Mouse (Mus musculus) embryonic facial prominence, embryonic 12.5 days (tissue): Measurements from ENCODE around the gene Taf1d. TPM values are rescaled to one million over a fixed set of nuclear protein-coding genes. Genes with fewer than 3 reads are reported as not detected.

Source experiments
- ATAC-seq: fragments of 200-750 bp; cut with Nextera tagmentation; 2 replicates; pipeline ENCODE4 v1.8.0; 2017; ENCODE audit not compliant: insufficient number of reproducible peaks, insufficient read depth, low FRiP score, low TSS enrichment
- H3K27ac ChIP-seq: fragments of 300-500 bp; sonication (generic); 2 replicates; pipeline ENCODE4 v1.5.1; 2016; ENCODE audit warnings: mild to moderate bottlenecking
- H3K27me3 ChIP-seq: fragments of 300-500 bp; sonication (generic); 2 replicates; pipeline ENCODE4 v1.6.1; 2016; ENCODE audit warnings: mild to moderate bottlenecking, moderate library complexity
- H3K36me3 ChIP-seq: fragments of 300-500 bp; sonication (generic); 2 replicates; pipeline ENCODE4 v1.6.1; 2016; ENCODE audit warnings: mild to moderate bottlenecking
- H3K4me1 ChIP-seq: fragments of 300-500 bp; sonication (generic); 2 replicates; pipeline ENCODE4 v1.6.1; 2016
- H3K4me2 ChIP-seq: fragments of 300-500 bp; sonication (generic); replicated peaks from 2 replicates; pipeline ENCODE4 v1.6.1; 2016; ENCODE audit warnings: mild to moderate bottlenecking, moderate library complexity
- H3K4me3 ChIP-seq: fragments of 300-500 bp; sonication (generic); 2 replicates; pipeline ENCODE4 v1.5.1; 2016; ENCODE audit warnings: mild to moderate bottlenecking
- H3K9ac ChIP-seq: fragments of 300-500 bp; sonication (generic); 2 replicates; pipeline ENCODE4 v1.6.1; 2016; ENCODE audit warnings: mild to moderate bottlenecking, moderate library complexity
- H3K9me3 ChIP-seq: fragments of 300-500 bp; sonication (generic); 2 replicates; pipeline ENCODE4 v1.6.1; 2016; ENCODE audit warnings: mild to moderate bottlenecking, moderate library complexity
- WGBS: fragments of 180-500 bp; shearing (Covaris S2); methylation state at CpG from one replicate; pipeline ENCODE4 v1.1.7; 2016; 5-methylcytosine and 5-hydroxymethylcytosine counted together
- microRNA-seq: library from miRNA; unstranded; fragments of <30 nt; microRNA quantifications from one replicate; pipeline ENCODE4, GENCODE M21; 2017
- polyA plus RNA-seq: library from polyadenylated mRNA; unstranded; fragments of >200 nt; fragmentation: Nextera tagmentation; extraction: Ambion mirVana; gene quantifications from 2 replicates; pipeline ENCODE4 v1.2.1, GENCODE M21; 2016

Gene Taf1d
- polyA plus RNA-seq, 1 experiment from 2014 or later, result 81.6 TPM

GRCm38 (mm10) chr9:15357484-15358275 is 51.7 kb downstream of the Taf1d start, which contains the start of gene Cep295:
TSS of gene Cep295 (minus strand) at chr9:15357788.
- peak; percentile 99 for ATAC-seq
- H3K4me1 ChIP-seq, result peaks cover 7% of the 10 kb centered on the region; the same call in 1 of the 2 replicates
- H3K4me3 ChIP-seq, result peak within 1 kb of the TSS; percentile 74
- no peaks in the 10 kb centered on the region for H3K27me3 ChIP-seq
- no peaks in the 10 kb centered on the region for H3K36me3 ChIP-seq
- no peaks in the 10 kb centered on the region for H3K9me3 ChIP-seq
- H3K27ac ChIP-seq, result peak within 1 kb of the TSS; percentile 78
- 3% methylated on average over 60 of the region's 60 CpGs for WGBS
- H3K9ac ChIP-seq, result peak within 1 kb of the TSS; percentile 74
- peak within 1 kb of the TSS; percentile 73 for H3K4me2 ChIP-seq

GRCm38 (mm10) chr9:15364843-15365242 is 58.8 kb downstream of the Taf1d start:
- no peaks in the 10 kb centered on the region for H3K27me3 ChIP-seq
- 75% methylated on average over 1 of the region's 1 CpGs for WGBS
- H3K9me3 ChIP-seq, result no peaks in the 10 kb centered on the region
- H3K9ac ChIP-seq, result no peak overlapping the region
- no peaks in the 10 kb centered on the region for H3K36me3 ChIP-seq
- ATAC-seq, result no peak
- no peak overlapping the region for H3K4me2 ChIP-seq
- H3K4me3 ChIP-seq, result no peak overlapping the region
- no peaks in the 10 kb centered on the region for H3K4me1 ChIP-seq
- no peak overlapping the region for H3K27ac ChIP-seq

GRCm38 (mm10) chr9:15365856-15366255 is 59.8 kb downstream of the Taf1d start:
- ATAC-seq, result 0 out of 2 replicates have a peak, but pooled peaks have one; percentile 35
- H3K4me3 ChIP-seq, result no peak overlapping the region
- WGBS, result 91% methylated on average over 1 of the region's 1 CpGs

GRCm38 (mm10) chr9:15366260-15366659 is 60.2 kb downstream of the Taf1d start:
- no peak for ATAC-seq
- H3K9ac ChIP-seq, result no peak overlapping the region
- no peaks in the 10 kb centered on the region for H3K36me3 ChIP-seq
- H3K27ac ChIP-seq, result no peak overlapping the region
- no peak overlapping the region for H3K4me3 ChIP-seq
- no peaks in the 10 kb centered on the region for H3K4me1 ChIP-seq
- H3K9me3 ChIP-seq, result no peaks in the 10 kb centered on the region
- H3K4me2 ChIP-seq, result no peak overlapping the region
- WGBS, result 51% methylated on average over 2 of the region's 2 CpGs
- no peaks in the 10 kb centered on the region for H3K27me3 ChIP-seq

More at GRCm38 (mm10) chr9:15365856-15366255, 59.8 kb downstream of the Taf1d start:
- H3K27ac ChIP-seq, result no peak overlapping the region
- no peak overlapping the region for H3K9ac ChIP-seq
- no peak overlapping the region for H3K4me2 ChIP-seq
- H3K27me3 ChIP-seq, result no peaks in the 10 kb centered on the region
- no peaks in the 10 kb centered on the region for H3K36me3 ChIP-seq
- H3K4me1 ChIP-seq, result no peaks in the 10 kb centered on the region
- no peaks in the 10 kb centered on the region for H3K9me3 ChIP-seq

Small RNA genes lying within 50 kb of the gene (microRNA-seq; reads per million reads assigned to microRNA genes)
- gene Gm49349 (not detected), gene mmu-mir-7650 (not detected)

Other genes starting within 250 kb of the Taf1d start
- not detected in 2 replicates for gene Hephl1, start 194.1 kb upstream of the Taf1d start, polyA plus RNA-seq
- 3.0 and 3.5 TPM in 2 replicates for gene Vstm5, start 67.2 kb upstream of the Taf1d start, polyA plus RNA-seq
- 41.1 and 42.1 TPM in 2 replicates for gene Med17, start 26.3 kb upstream of the Taf1d start, polyA plus RNA-seq
- gene 4931406C07Rik, start 234 bp downstream of the Taf1d start, polyA plus RNA-seq, result 10.8 and 10.9 TPM in 2 replicates
- 23.8 and 25.2 TPM in 2 replicates for gene Cep295, start 51.6 kb downstream of the Taf1d start, polyA plus RNA-seq
- 1.6 and 2.9 TPM in 2 replicates for gene Smco4, start 187.2 kb downstream of the Taf1d start, polyA plus RNA-seq